Mouse (Mus musculus) CH12.LX (cell line): Measurements from ENCODE around the gene Map3k20. TPM values are rescaled to one million over a fixed set of nuclear protein-coding genes. Genes with fewer than 3 reads are reported as not detected.

Experiments
- DNase-seq: peaks from one replicate; pipeline ENCODE4 v3.0.0-alpha.2; 2013; ENCODE audit errors: extremely low read depth
- H3K27ac ChIP-seq: 2 replicates; pipeline ENCODE4 v1.5.1; 2012; ENCODE audit warnings: low read depth, mild to moderate bottlenecking, control low read depth, moderate library complexity; ENCODE audit not compliant: insufficient read depth
- H3K27me3 ChIP-seq: replicated peaks from 2 replicates; pipeline ENCODE3; 2012; ENCODE audit warnings: inconsistent platforms
- H3K36me3 ChIP-seq, 2 experiments: replicated peaks in 1 of 2; 2 replicates each; pipeline versions ENCODE3 to v1.6.1; 2012; ENCODE audit warnings: inconsistent platforms in 1 of 2, low read length in 1 of 2, mild to moderate bottlenecking in 1 of 2, mixed read lengths in 1 of 2, moderate library complexity in 1 of 2; ENCODE audit not compliant: control insufficient read depth in 1 of 2, insufficient read depth in 1 of 2
- H3K4me1 ChIP-seq, 2 experiments: 2 replicates each; pipeline ENCODE4 v1.6.1; 2012; ENCODE audit warnings: inconsistent platforms in 1 of 2, moderate library complexity in 1 of 2; ENCODE audit not compliant: insufficient read depth in 2 of 2, control insufficient read depth in 1 of 2
- H3K4me2 ChIP-seq: 2 replicates; pipeline ENCODE4 v1.6.1; 2012; ENCODE audit warnings: low read depth, mild to moderate bottlenecking, control low read depth; ENCODE audit not compliant: poor library complexity, insufficient read depth, severe bottlenecking
- H3K4me3 ChIP-seq, 3 experiments: fragments of 150-350 bp in 1 of 3; sonication (generic) in 1 of 3; replicated peaks in 1 of 3; 2 replicates each; pipeline versions ENCODE3 to v1.5.1; 2011 to 2012; ENCODE audit warnings: low read depth in 2 of 3, low read length in 2 of 3, mild to moderate bottlenecking in 2 of 3, moderate library complexity in 2 of 3, control low read depth in 1 of 3, improper control_type of control experiment in 1 of 3, inconsistent platforms in 1 of 3, mixed read lengths in 1 of 3; ENCODE audit not compliant: poor library complexity in 1 of 3
- H3K79me2 ChIP-seq: replicated peaks from 2 replicates; pipeline ENCODE4 v1.6.1; 2012; ENCODE audit warnings: mild to moderate bottlenecking, moderate library complexity; ENCODE audit not compliant: control insufficient read depth, poor library complexity, insufficient read depth, severe bottlenecking; ENCODE audit errors: extremely low read depth
- H3K9ac ChIP-seq: 2 replicates; pipeline ENCODE4 v1.6.1; 2012; ENCODE audit warnings: low read depth, mild to moderate bottlenecking, control low read depth, moderate library complexity; ENCODE audit not compliant: insufficient read depth
- H3K9me3 ChIP-seq: replicated peaks from 2 replicates; pipeline ENCODE3; 2012; ENCODE audit warnings: low read length, inconsistent platforms, mixed read lengths
- BHLHE40 ChIP-seq: IDR thresholded peaks from 2 replicates; pipeline ENCODE4 v1.6.1; 2011; ENCODE audit warnings: mild to moderate bottlenecking, low read depth, low read length, improper control_type of control experiment
- CHD1 ChIP-seq: IDR thresholded peaks from 2 replicates; pipeline ENCODE4 v1.6.1; 2012; ENCODE audit warnings: low read depth, low read length, improper control_type of control experiment, inconsistent platforms
- CHD2 ChIP-seq: IDR thresholded peaks from 2 replicates; pipeline ENCODE4 v1.6.1; 2011; ENCODE audit warnings: low read length, improper control_type of control experiment
- CTCF ChIP-seq, 2 experiments: IDR thresholded peaks in 1 of 2; conservative IDR thresholded peaks in 1 of 2; 2 replicates each; pipeline ENCODE4 v1.5.1; 2011 to 2012; ENCODE audit warnings: low read depth in 2 of 2, low read length in 2 of 2, improper control_type of control experiment in 1 of 2, inconsistent platforms in 1 of 2, mild to moderate bottlenecking in 1 of 2, moderate library complexity in 1 of 2
- E2F4 ChIP-seq: IDR thresholded peaks from 2 replicates; pipeline ENCODE4 v1.6.1; 2011; ENCODE audit warnings: low read depth, low read length, improper control_type of control experiment; ENCODE audit not compliant: insufficient replicate concordance
- EP300 ChIP-seq: IDR thresholded peaks from 2 replicates; pipeline ENCODE4 v1.6.1; 2011; ENCODE audit warnings: low read length, improper control_type of control experiment
- GABPA ChIP-seq: IDR thresholded peaks from 2 replicates; pipeline ENCODE4 v1.6.1; 2012; ENCODE audit warnings: low read depth, low read length, improper control_type of control experiment, inconsistent platforms; ENCODE audit not compliant: insufficient replicate concordance
- JUND ChIP-seq: conservative IDR thresholded peaks from 2 replicates; pipeline ENCODE4 v1.6.1; 2011; ENCODE audit warnings: low read depth, low read length, improper control_type of control experiment
- MAX ChIP-seq: IDR thresholded peaks from 2 replicates; pipeline ENCODE4 v1.6.1; 2011; ENCODE audit warnings: low read length, improper control_type of control experiment
- MAZ ChIP-seq: IDR thresholded peaks from 2 replicates; pipeline ENCODE4 v1.6.1; 2012; ENCODE audit warnings: low read depth, mild to moderate bottlenecking, inconsistent platforms, low read length, improper control_type of control experiment, moderate library complexity
- MEF2A ChIP-seq: IDR thresholded peaks from 2 replicates; pipeline ENCODE4 v1.6.1; 2014; ENCODE audit warnings: low read depth, mild to moderate bottlenecking, inconsistent platforms, low read length, improper control_type of control experiment, borderline replicate concordance
- MXI1 ChIP-seq: IDR thresholded peaks from 2 replicates; pipeline ENCODE4 v1.6.1; 2011; ENCODE audit warnings: mild to moderate bottlenecking, low read depth, low read length, improper control_type of control experiment
- MYC ChIP-seq: IDR thresholded peaks from 2 replicates; pipeline ENCODE4 v1.6.1; 2011; ENCODE audit warnings: low read depth, mild to moderate bottlenecking, improper control_type of control experiment, low read length
- NELFE ChIP-seq: IDR thresholded peaks from 2 replicates; pipeline ENCODE4 v1.6.1; 2011; ENCODE audit warnings: low read depth, low read length, improper control_type of control experiment
- NRF1 ChIP-seq: IDR thresholded peaks from 2 replicates; pipeline ENCODE4 v1.6.1; 2014; ENCODE audit warnings: low read depth, mild to moderate bottlenecking, inconsistent platforms, low read length, improper control_type of control experiment, moderate library complexity
- PAX5 ChIP-seq: IDR thresholded peaks from 2 replicates; pipeline ENCODE4 v1.6.1; 2012; ENCODE audit warnings: low read length, inconsistent platforms, mixed read lengths
- POLR2AphosphoS2 ChIP-seq: IDR thresholded peaks from 2 replicates; pipeline ENCODE4 v1.6.1; 2011; ENCODE audit warnings: low read depth, low read length, improper control_type of control experiment
- RAD21 ChIP-seq: IDR thresholded peaks from 2 replicates; pipeline ENCODE4 v1.6.1; 2011; ENCODE audit warnings: low read depth, mild to moderate bottlenecking, low read length, improper control_type of control experiment, moderate library complexity
- SIN3A ChIP-seq: IDR thresholded peaks from 2 replicates; pipeline ENCODE4 v1.6.1; 2012; ENCODE audit warnings: low read length, improper control_type of control experiment, inconsistent platforms
- SMC3 ChIP-seq: IDR thresholded peaks from 2 replicates; pipeline ENCODE4 v1.6.1; 2011; ENCODE audit warnings: low read depth, low read length, improper control_type of control experiment
- TCF12 ChIP-seq: IDR thresholded peaks from 2 replicates; pipeline ENCODE4 v1.6.1; 2014; ENCODE audit warnings: low read depth, mild to moderate bottlenecking, inconsistent platforms, low read length, improper control_type of control experiment
- USF1 ChIP-seq: IDR thresholded peaks from 2 replicates; pipeline ENCODE4 v1.6.1; 2014; ENCODE audit warnings: low read depth, mild to moderate bottlenecking, inconsistent platforms, low read length, improper control_type of control experiment
- ZC3H11A ChIP-seq: IDR thresholded peaks from 2 replicates; pipeline ENCODE4 v1.6.1; 2012; ENCODE audit warnings: low read depth, mild to moderate bottlenecking, inconsistent platforms, low read length, improper control_type of control experiment
- ZKSCAN1 ChIP-seq: IDR thresholded peaks from 2 replicates; pipeline ENCODE4 v1.6.1; 2012; ENCODE audit warnings: low read depth, inconsistent platforms, low read length, improper control_type of control experiment, borderline replicate concordance
- ZMIZ1 ChIP-seq: IDR thresholded peaks from 2 replicates; pipeline ENCODE4 v1.6.1; 2012; ENCODE audit warnings: low read depth, mild to moderate bottlenecking, inconsistent platforms, low read length, improper control_type of control experiment
- dilution Hi-C: fragments of 300-500 bp; cut with MboI; formaldehyde crosslinking; loops from 2 replicates; pipeline ENCODE4 v1.14.3; 2020; ENCODE audit warnings: low sequenced_read_pairs; ENCODE audit not compliant: extremely low pct_unique_long_range_greater_than_20kb, extremely low pct_ligation_motif_present
- in situ Hi-C: fragments of 300-500 bp; cut with MboI; formaldehyde crosslinking; loops from 3 replicates; pipeline ENCODE4 v1.14.3; 2019; ENCODE audit warnings: low sequenced_read_pairs, low pct_ligation_motif_present, low pct_unique_long_range_greater_than_20kb, mixed read lengths
- polyA plus RNA-seq: library from polyadenylated mRNA; unstranded; fragments of >175 nt; gene quantifications from 2 replicates; pipeline ENCODE4 v1.2.1, GENCODE M21; 2012; ENCODE audit warnings: low read depth; ENCODE audit not compliant: insufficient read length
- total RNA-seq, 2 experiments: library from RNA; depleted of rRNA; stranded (reverse); fragments of 300-350 nt in 1 of 2; fragments of >200 nt in 1 of 2; gene quantifications; 2 replicates each; pipeline ENCODE4 v1.2.3; 2012 to 2014

The Map3k20 gene
- total and polyA plus RNA-seq, 3 experiments = 4.1 to 6.6 (median 6.1) TPM

- DNase-seq = no peak
- in situ Hi-C loops (no loop called here), dilution Hi-C loops (no loop called here)
- no peak overlapping the region for H3K4me3 ChIP-seq
- H3K27me3 ChIP-seq = no peaks in the 10 kb centered on the region
- H3K79me2 ChIP-seq = 0 out of 2 replicates have a peak, but pooled peaks cover 2% of the 10 kb centered on the region
- no peak overlapping the region for H3K27ac ChIP-seq
- H3K36me3 ChIP-seq = no peaks in the 10 kb centered on the region
- H3K9me3 ChIP-seq = no peaks in the 10 kb centered on the region
- TF ChIP-seq SIN3A (no peak), MEF2A (no peak), POLR2AphosphoS2 (no peak), NRF1 (no peak), EP300 (no peak), TCF12 (no peak), ZC3H11A (no peak)
- no peak overlapping the region for H3K4me2 ChIP-seq
- peaks cover 4 to 24% of the 10 kb centered on the region in 2 experiments for H3K4me1 ChIP-seq
- no peak overlapping the region for H3K9ac ChIP-seq
Measured at GRCm38 (mm10) chr2:72333210-72333609, 47.8 kb downstream of the Map3k20 start.

- no peak overlapping the region for H3K4me3 ChIP-seq
- DNase-seq = no peak
- H3K9me3 ChIP-seq = no peaks in the 10 kb centered on the region
- H3K27me3 ChIP-seq = no peaks in the 10 kb centered on the region
- H3K4me2 ChIP-seq = no peak overlapping the region
- in situ Hi-C loops = no loop called here
- dilution Hi-C loops = no loop called here
- TF ChIP-seq RAD21 = no peak
- no peak for TF ChIP-seq SMC3
- no peak for TF ChIP-seq CHD1
- no peak for TF ChIP-seq BHLHE40
- no peak for TF ChIP-seq PAX5
- TF ChIP-seq MEF2A = no peak
- no peak for TF ChIP-seq ZKSCAN1
- TF ChIP-seq CHD2 = no peak
- TF ChIP-seq MYC = no peak
- no peak for TF ChIP-seq MAX
- TF ChIP-seq MXI1 = no peak
- no peak for TF ChIP-seq GABPA
- no peak for TF ChIP-seq JUND
- no peak for TF ChIP-seq ZMIZ1
- no peak for TF ChIP-seq MAZ
- TF ChIP-seq NELFE = no peak
- TF ChIP-seq E2F4 = no peak
- TF ChIP-seq USF1 = no peak
- TF ChIP-seq TCF12 = no peak
- TF ChIP-seq CTCF (conservative IDR thresholded peaks at IDR 0.05 in 1 of 2, IDR thresholded peaks at IDR 0.05 in 1 of 2; ENCODE audit: low read depth in 2 of 2, low read length in 2 of 2) = no peak
- H3K4me1 ChIP-seq = peaks cover 0 to 8% of the 10 kb centered on the region in 2 experiments; a peak in 2 of 4 replicates
- H3K36me3 ChIP-seq = no peaks in the 10 kb centered on the region
- no peak overlapping the region for H3K9ac ChIP-seq
- H3K79me2 ChIP-seq = 0 out of 2 replicates have a peak, but pooled peaks cover 2% of the 10 kb centered on the region
- no peak overlapping the region for H3K27ac ChIP-seq
Measured at GRCm38 (mm10) chr2:72336840-72337239, 51.4 kb downstream of the Map3k20 start.
